Mouse (Mus musculus) CH12.LX (cell line): Measurements from ENCODE around the gene Sesn1.

ENCODE experiments used
- CTCF ChIP-seq, 2 experiments: IDR thresholded peaks in 1 of 2; conservative IDR thresholded peaks in 1 of 2; 2 replicates each; pipeline ENCODE4 v1.5.1; 2011 to 2012; ENCODE audit warnings: low read depth in 2 of 2, low read length in 2 of 2, improper control_type of control experiment in 1 of 2, inconsistent platforms in 1 of 2, mild to moderate bottlenecking in 1 of 2, moderate library complexity in 1 of 2
- EP300 ChIP-seq: IDR thresholded peaks from 2 replicates; pipeline ENCODE4 v1.6.1; 2011; ENCODE audit warnings: low read length, improper control_type of control experiment
- GABPA ChIP-seq: IDR thresholded peaks from 2 replicates; pipeline ENCODE4 v1.6.1; 2012; ENCODE audit warnings: low read depth, low read length, improper control_type of control experiment, inconsistent platforms; ENCODE audit not compliant: insufficient replicate concordance
- MAFK ChIP-seq: IDR thresholded peaks from 2 replicates; pipeline ENCODE4 v1.6.1; 2011; ENCODE audit warnings: low read length, improper control_type of control experiment; ENCODE audit not compliant: insufficient replicate concordance
- NRF1 ChIP-seq: IDR thresholded peaks from 2 replicates; pipeline ENCODE4 v1.6.1; 2014; ENCODE audit warnings: low read depth, mild to moderate bottlenecking, inconsistent platforms, low read length, improper control_type of control experiment, moderate library complexity
- SIN3A ChIP-seq: IDR thresholded peaks from 2 replicates; pipeline ENCODE4 v1.6.1; 2012; ENCODE audit warnings: low read length, improper control_type of control experiment, inconsistent platforms
- UBTF ChIP-seq: IDR thresholded peaks from 2 replicates; pipeline ENCODE4 v1.6.1; 2012; ENCODE audit warnings: low read depth, mild to moderate bottlenecking, inconsistent platforms, low read length, improper control_type of control experiment, moderate library complexity
- USF1 ChIP-seq: IDR thresholded peaks from 2 replicates; pipeline ENCODE4 v1.6.1; 2014; ENCODE audit warnings: low read depth, mild to moderate bottlenecking, inconsistent platforms, low read length, improper control_type of control experiment
- ZC3H11A ChIP-seq: IDR thresholded peaks from 2 replicates; pipeline ENCODE4 v1.6.1; 2012; ENCODE audit warnings: low read depth, mild to moderate bottlenecking, inconsistent platforms, low read length, improper control_type of control experiment
- ZMIZ1 ChIP-seq: IDR thresholded peaks from 2 replicates; pipeline ENCODE4 v1.6.1; 2012; ENCODE audit warnings: low read depth, mild to moderate bottlenecking, inconsistent platforms, low read length, improper control_type of control experiment

- TF ChIP-seq CTCF (conservative IDR thresholded peaks at IDR 0.05 in 1 of 2, IDR thresholded peaks at IDR 0.05 in 1 of 2; ENCODE audit: low read depth in 2 of 2, low read length in 2 of 2) (no peak), NRF1 (no peak), EP300 (no peak), ZMIZ1 (no peak), SIN3A (no peak), ZC3H11A (no peak), MAFK (no peak), UBTF (no peak), GABPA (no peak), USF1 (no peak)
Measured at GRCm38 (mm10) chr10:41935476-41935829, 125.7 kb downstream of the Sesn1 start.
